Mouse (Mus musculus): ENCODE data around the gene Srsf3. TPM values are rescaled to one million over a fixed set of nuclear protein-coding genes. Genes with fewer than 3 reads are reported as not detected.

The Srsf3 gene
- polyA plus RNA-seq (2012; rRNA removed) (91.1 and 123 TPM in 2 replicates), polyA plus RNA-seq (2014; fragmentation: Nextera tagmentation; extraction: Ambion mirVana) (269 and 272 TPM in 2 replicates)

DNA sequence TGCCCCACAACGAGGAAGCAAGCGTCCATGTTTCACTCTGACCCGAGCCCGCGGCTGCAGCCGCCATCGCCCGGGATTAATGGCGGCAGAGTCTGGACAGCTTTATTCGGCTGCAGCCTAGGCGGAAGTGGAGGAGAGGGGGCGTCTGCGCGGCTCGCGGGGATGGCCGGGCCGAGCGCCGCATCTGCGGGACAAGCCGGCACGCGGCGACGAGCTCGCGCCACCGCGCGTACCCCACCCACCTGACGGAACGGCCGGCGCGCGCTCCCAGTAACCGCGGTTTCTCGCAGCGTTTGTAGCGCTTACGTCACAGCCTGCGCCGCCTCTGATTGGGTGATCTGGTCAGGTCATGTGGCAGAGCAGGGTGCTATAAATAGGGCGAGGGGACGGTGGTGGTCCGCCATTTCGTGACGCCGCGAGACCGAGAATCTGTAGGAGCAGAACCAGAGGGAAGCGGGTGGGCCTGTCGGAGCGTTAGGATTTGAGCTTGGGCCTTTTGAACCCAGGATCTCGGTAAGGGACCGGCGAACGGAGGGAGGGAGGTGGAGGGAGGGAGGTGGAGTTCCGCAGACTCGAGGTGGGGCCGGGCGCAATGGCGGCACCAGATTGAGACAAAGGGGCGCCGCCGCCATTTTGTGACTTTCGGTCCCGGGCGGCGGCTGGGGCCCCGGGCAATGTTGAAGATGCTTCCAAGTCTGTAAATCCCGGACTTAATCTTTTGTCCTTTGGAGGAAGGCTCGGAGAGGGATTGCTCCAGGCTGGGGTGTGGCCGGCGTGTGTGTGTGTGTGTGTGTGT lies at the start of gene Srsf3:
TSS of gene Srsf3 (plus strand) at position 355 of the 796 bp plus-strand sequence.
- Histone ChIP-seq H3K9me3 (ENCODE audit: control insufficient read depth, low read length) (no peaks in the 10 kb centered on the region), H3K4me3 (ENCODE audit: insufficient read depth in 1 of 2, low read depth in 2 of 2, low read length in 2 of 2) (peak within 1 kb of the TSS; percentile 95 to 98), H3K9ac (replicated peaks) (peak within 1 kb of the TSS; percentile 99), H3K4me2 (ENCODE audit: low read depth) (peak within 1 kb of the TSS; percentile 95), H3K4me1 (replicated peaks; ENCODE audit: control insufficient read depth in 2 of 2, insufficient read depth in 2 of 2, low read length in 1 of 2) (peaks cover 8 to 16% of the 10 kb centered on the region in 2 experiments; a peak in 3 of 4 replicates), H3K36me3 (replicated peaks; ENCODE audit: control insufficient read depth, insufficient read depth, low read depth) (peaks cover 34% of the 10 kb centered on the region), H3K27me3 (ENCODE audit: control insufficient read depth, insufficient read depth, low read length) (no peaks in the 10 kb centered on the region), H3K27ac (peak within 1 kb of the TSS; percentile 95)
- ATAC-seq (ENCODE audit: insufficient read depth) (peak; percentile 91), DNase-seq (ENCODE audit: low read depth in 3 of 3, low spot score in 3 of 3) (peak; percentile 96 to 98 (median 97))
- WGBS (ENCODE audit: insufficient replicate concordance), result under 1% methylated on average over 77 of the region's 77 CpGs
- TF ChIP-seq CTCF (IDR thresholded peaks at IDR 0.05; ENCODE audit: low read depth) (no peak), EP300 (IDR thresholded peaks at IDR 0.05; ENCODE audit: low read depth) (peak; percentile 4; the same call in 1 of the 2 replicates)

GRCm38 (mm10) chr17:28984724-28985420 lies 47.6 kb upstream of the Srsf3 start:
- Histone ChIP-seq H3K27ac (no peak overlapping the region), H3K4me2 (ENCODE audit: low read depth) (no peak overlapping the region), H3K36me3 (replicated peaks; ENCODE audit: control insufficient read depth, insufficient read depth, low read depth) (peaks cover 36% of the 10 kb centered on the region), H3K4me3 (ENCODE audit: insufficient read depth in 1 of 2, low read depth in 2 of 2, low read length in 2 of 2) (no peak overlapping the region), H3K9me3 (ENCODE audit: control insufficient read depth, low read length) (no peaks in the 10 kb centered on the region), H3K9ac (replicated peaks) (no peak overlapping the region), H3K4me1 (replicated peaks; ENCODE audit: control insufficient read depth in 2 of 2, insufficient read depth in 2 of 2, low read length in 1 of 2) (no peaks in the 10 kb centered on the region), H3K27me3 (ENCODE audit: control insufficient read depth, insufficient read depth, low read length) (no peaks in the 10 kb centered on the region)
- TF ChIP-seq CTCF (IDR thresholded peaks at IDR 0.05; ENCODE audit: low read depth) (no peak), EP300 (IDR thresholded peaks at IDR 0.05; ENCODE audit: low read depth) (no peak)
- DNase-seq (ENCODE audit: low read depth in 3 of 3, low spot score in 3 of 3), result no peak
- ATAC-seq (ENCODE audit: insufficient read depth), result no peak
- 89% methylated on average over 1 of the region's 1 CpGs for WGBS (ENCODE audit: insufficient replicate concordance)

DNA sequence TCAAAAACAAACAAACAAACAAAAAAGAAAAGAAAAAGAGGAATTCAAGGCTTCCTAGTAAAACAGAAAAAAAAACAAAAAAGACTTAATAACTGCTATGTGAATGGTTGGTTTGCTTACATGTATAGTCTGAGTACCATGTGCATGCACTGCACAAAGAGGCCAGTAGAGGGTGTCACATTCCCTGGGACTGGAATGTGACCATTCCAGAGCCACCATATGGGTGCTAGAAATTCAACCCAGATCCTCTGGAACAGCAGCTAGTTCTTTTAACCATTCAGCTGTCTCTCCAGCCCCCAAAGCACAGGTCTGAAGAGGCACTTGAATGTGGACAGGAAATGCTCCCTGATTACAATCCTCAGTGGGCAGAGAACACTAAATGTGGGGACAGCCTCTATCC lies 45.6 kb upstream of the Srsf3 start:
- no peaks in the 10 kb centered on the region for H3K9me3 ChIP-seq (ENCODE audit: control insufficient read depth, low read length)
- H3K4me3 ChIP-seq (ENCODE audit: insufficient read depth in 1 of 2, low read depth in 2 of 2, low read length in 2 of 2), result no peak overlapping the region
- H3K4me1 ChIP-seq (replicated peaks; ENCODE audit: control insufficient read depth in 2 of 2, insufficient read depth in 2 of 2, low read length in 1 of 2), result no peaks in the 10 kb centered on the region
- no peak for ATAC-seq (ENCODE audit: insufficient read depth)
- no peak overlapping the region for H3K27ac ChIP-seq
- H3K4me2 ChIP-seq (ENCODE audit: low read depth), result no peak overlapping the region
- no peak overlapping the region for H3K9ac ChIP-seq (replicated peaks)
- DNase-seq (ENCODE audit: low read depth in 3 of 3, low spot score in 3 of 3), result no peak
- TF ChIP-seq EP300 (IDR thresholded peaks at IDR 0.05; ENCODE audit: low read depth), result no peak
- TF ChIP-seq CTCF (IDR thresholded peaks at IDR 0.05; ENCODE audit: low read depth), result peak; percentile 78
- peaks cover 50% of the 10 kb centered on the region for H3K36me3 ChIP-seq (replicated peaks; ENCODE audit: control insufficient read depth, insufficient read depth, low read depth)
- no peaks in the 10 kb centered on the region for H3K27me3 ChIP-seq (ENCODE audit: control insufficient read depth, insufficient read depth, low read length)

GRCm38 (mm10) chr17:28987713-28988112 lies 44.7 kb upstream of the Srsf3 start:
- TF ChIP-seq CTCF (IDR thresholded peaks at IDR 0.05; ENCODE audit: low read depth), result peak; percentile 92
- no peak for TF ChIP-seq EP300 (IDR thresholded peaks at IDR 0.05; ENCODE audit: low read depth)
- WGBS (ENCODE audit: insufficient replicate concordance), result 46% methylated on average over 4 of the region's 4 CpGs
- ATAC-seq (ENCODE audit: insufficient read depth), result no peak

GRCm38 (mm10) chr17:28988291-28988690 lies 44.1 kb upstream of the Srsf3 start:
- no peak for DNase-seq (ENCODE audit: low read depth in 3 of 3, low spot score in 3 of 3)
- H3K27ac ChIP-seq, result no peak overlapping the region
- no peaks in the 10 kb centered on the region for H3K4me1 ChIP-seq (replicated peaks; ENCODE audit: control insufficient read depth in 2 of 2, insufficient read depth in 2 of 2, low read length in 1 of 2)
- H3K9me3 ChIP-seq (ENCODE audit: control insufficient read depth, low read length), result no peaks in the 10 kb centered on the region
- H3K36me3 ChIP-seq (replicated peaks; ENCODE audit: control insufficient read depth, insufficient read depth, low read depth), result peaks cover 50% of the 10 kb centered on the region
- TF ChIP-seq EP300 (IDR thresholded peaks at IDR 0.05; ENCODE audit: low read depth) (no peak), CTCF (IDR thresholded peaks at IDR 0.05; ENCODE audit: low read depth) (no peak)
- no peak overlapping the region for H3K4me3 ChIP-seq (ENCODE audit: insufficient read depth in 1 of 2, low read depth in 2 of 2, low read length in 2 of 2)
- no peak for ATAC-seq (ENCODE audit: insufficient read depth)
- no peaks in the 10 kb centered on the region for H3K27me3 ChIP-seq (ENCODE audit: control insufficient read depth, insufficient read depth, low read length)
- H3K4me2 ChIP-seq (ENCODE audit: low read depth), result no peak overlapping the region
- 85% methylated on average over 4 of the region's 4 CpGs for WGBS (ENCODE audit: insufficient replicate concordance)
- no peak overlapping the region for H3K9ac ChIP-seq (replicated peaks)

More at GRCm38 (mm10) chr17:28987713-28988112, 44.7 kb upstream of the Srsf3 start:
- H3K4me2 ChIP-seq (ENCODE audit: low read depth), result no peak overlapping the region
- DNase-seq (ENCODE audit: low read depth in 3 of 3, low spot score in 3 of 3), result peak in 2 of 3 experiments; percentile 49 to 51
- no peak overlapping the region for H3K4me3 ChIP-seq (ENCODE audit: insufficient read depth in 1 of 2, low read depth in 2 of 2, low read length in 2 of 2)
- H3K27me3 ChIP-seq (ENCODE audit: control insufficient read depth, insufficient read depth, low read length), result no peaks in the 10 kb centered on the region
- H3K4me1 ChIP-seq (replicated peaks; ENCODE audit: control insufficient read depth in 2 of 2, insufficient read depth in 2 of 2, low read length in 1 of 2), result no peaks in the 10 kb centered on the region
- H3K9me3 ChIP-seq (ENCODE audit: control insufficient read depth, low read length), result no peaks in the 10 kb centered on the region
- H3K27ac ChIP-seq, result no peak overlapping the region
- peaks cover 50% of the 10 kb centered on the region for H3K36me3 ChIP-seq (replicated peaks; ENCODE audit: control insufficient read depth, insufficient read depth, low read depth)
- no peak overlapping the region for H3K9ac ChIP-seq (replicated peaks)

All from liver, embryonic 14.5 days (tissue).